Mouse (Mus musculus): ENCODE results near the gene Gm11084. TPM values are rescaled to one million over a fixed set of nuclear protein-coding genes. Genes with fewer than 3 reads are reported as not detected.

Gm11084 gene
- polyA plus RNA-seq, 1 experiment from 2014 or later, result not detected

- no peaks in the 10 kb centered on the region for H3K9me3 ChIP-seq (ENCODE audit: control insufficient read depth, low read length)
- H3K4me1 ChIP-seq (replicated peaks; ENCODE audit: control insufficient read depth, insufficient read depth, low read length), result no peaks in the 10 kb centered on the region
- H3K27ac ChIP-seq (ENCODE audit: low read depth, low read length), result no peak overlapping the region
- no peak overlapping the region for H3K9ac ChIP-seq (ENCODE audit: low read depth, low read length)
- H3K36me3 ChIP-seq (ENCODE audit: control insufficient read depth, insufficient read depth, low read length), result no peaks in the 10 kb centered on the region
- no peak for DNase-seq (ENCODE audit: low spot score)
- ATAC-seq (ENCODE audit: low FRiP score), result no peak
- H3K4me3 ChIP-seq (ENCODE audit: low read depth, low read length), result no peak overlapping the region
- H3K4me2 ChIP-seq (replicated peaks; ENCODE audit: low read depth, low read length), result no peak overlapping the region
- H3K27me3 ChIP-seq (ENCODE audit: control insufficient read depth, insufficient read depth, low read length), result no peaks in the 10 kb centered on the region
Observed at GRCm38 (mm10) chr2:72932186-72932585, 54.3 kb downstream of the Gm11084 start.

- Histone ChIP-seq H3K4me1 (replicated peaks; ENCODE audit: control insufficient read depth, insufficient read depth, low read length) (no peaks in the 10 kb centered on the region), H3K9me3 (ENCODE audit: control insufficient read depth, low read length) (no peaks in the 10 kb centered on the region), H3K27me3 (ENCODE audit: control insufficient read depth, insufficient read depth, low read length) (no peaks in the 10 kb centered on the region), H3K9ac (ENCODE audit: low read depth, low read length) (no peak overlapping the region), H3K4me3 (ENCODE audit: low read depth, low read length) (no peak overlapping the region), H3K4me2 (replicated peaks; ENCODE audit: low read depth, low read length) (no peak overlapping the region), H3K36me3 (ENCODE audit: control insufficient read depth, insufficient read depth, low read length) (no peaks in the 10 kb centered on the region), H3K27ac (ENCODE audit: low read depth, low read length) (no peak overlapping the region)
- DNase-seq (ENCODE audit: low spot score), result no peak
- ATAC-seq (ENCODE audit: low FRiP score), result no peak
- WGBS, result 80% methylated on average over 10 of the region's 10 CpGs
Observed at GRCm38 (mm10) chr2:72924981-72925380, 61.5 kb downstream of the Gm11084 start.

Other genes with a start within 250 kb of the Gm11084 start
- 66.3 and 67.1 TPM in 2 replicates for gene Sp3, start 6.3 kb downstream of the Gm11084 start, polyA plus RNA-seq (2014; fragmentation: Nextera tagmentation; extraction: Ambion mirVana)
- gene Ola1, start 232.2 kb upstream of the Gm11084 start, polyA plus RNA-seq (2014; fragmentation: Nextera tagmentation; extraction: Ambion mirVana), result 97.6 and 100 TPM in 2 replicates

All from hindbrain, embryonic 11.5 days (tissue).